Mouse (Mus musculus): ENCODE data around the gene Rhoh. TPM values are rescaled to one million over a fixed set of nuclear protein-coding genes. Genes with fewer than 3 reads are reported as not detected.

Gene Rhoh
- polyA plus RNA-seq (2015; fragmentation: Nextera tagmentation; extraction: Ambion mirVana) = 1.8 and 2.2 TPM in 2 replicates

- H3K4me1 ChIP-seq = 0 out of 2 replicates have a peak, but pooled peaks cover 4% of the 10 kb centered on the region
- ATAC-seq (ENCODE audit: insufficient number of reproducible peaks, low FRiP score, low TSS enrichment, low read depth) = no peak
- no peak within 1 kb of the TSS for H3K9ac ChIP-seq
- H3K4me2 ChIP-seq (replicated peaks) = no peak within 1 kb of the TSS
- 68% methylated on average over 10 of the region's 10 CpGs for WGBS
- H3K4me3 ChIP-seq (replicated peaks) = no peak within 1 kb of the TSS
- no peak within 1 kb of the TSS for H3K27ac ChIP-seq (replicated peaks)
- no peaks in the 10 kb centered on the region for H3K36me3 ChIP-seq
- no peaks in the 10 kb centered on the region for H3K9me3 ChIP-seq (replicated peaks)
- no peaks in the 10 kb centered on the region for H3K27me3 ChIP-seq
Observed at GRCm38 (mm10) chr5:65861154-65861944, at the start of gene Rhoh. TSS of gene Rhoh (plus strand) at chr5:65861213.

- no peak overlapping the region for H3K9ac ChIP-seq
- no peaks in the 10 kb centered on the region for H3K9me3 ChIP-seq (replicated peaks)
- peaks cover 46% of the 10 kb centered on the region for H3K36me3 ChIP-seq
- H3K27ac ChIP-seq (replicated peaks) = no peak overlapping the region
- no peak for ATAC-seq (ENCODE audit: insufficient number of reproducible peaks, low FRiP score, low TSS enrichment, low read depth)
- no peaks in the 10 kb centered on the region for H3K27me3 ChIP-seq
- 72% methylated on average over 5 of the region's 5 CpGs for WGBS
- no peak overlapping the region for H3K4me2 ChIP-seq (replicated peaks)
- H3K4me3 ChIP-seq (replicated peaks) = no peak overlapping the region
- H3K4me1 ChIP-seq = no peaks in the 10 kb centered on the region
Observed at GRCm38 (mm10) chr5:65823601-65824133, 37.3 kb upstream of the Rhoh start.

GRCm38 (mm10) chr5:65826476-65826875, 34.5 kb upstream of the Rhoh start:
- Histone ChIP-seq H3K9me3 (replicated peaks) (no peaks in the 10 kb centered on the region), H3K4me1 (no peaks in the 10 kb centered on the region), H3K9ac (no peak overlapping the region), H3K4me3 (replicated peaks) (no peak overlapping the region), H3K27me3 (no peaks in the 10 kb centered on the region), H3K27ac (replicated peaks) (no peak overlapping the region), H3K36me3 (peaks cover 27% of the 10 kb centered on the region), H3K4me2 (replicated peaks) (no peak overlapping the region)
- WGBS = 94% methylated on average over 4 of the region's 4 CpGs
- ATAC-seq (ENCODE audit: insufficient number of reproducible peaks, low FRiP score, low TSS enrichment, low read depth) = no peak

GRCm38 (mm10) chr5:65827102-65827501, 33.9 kb upstream of the Rhoh start:
- H3K4me3 ChIP-seq (replicated peaks) = no peak overlapping the region
- whole genome bisulfite sequencing = 87% methylated on average over 8 of the region's 8 CpGs
- no peaks in the 10 kb centered on the region for H3K9me3 ChIP-seq (replicated peaks)
- no peaks in the 10 kb centered on the region for H3K27me3 ChIP-seq
- no peak for ATAC-seq (ENCODE audit: insufficient number of reproducible peaks, low FRiP score, low TSS enrichment, low read depth)
- H3K9ac ChIP-seq = no peak overlapping the region
- peaks cover 22% of the 10 kb centered on the region for H3K36me3 ChIP-seq
- no peak overlapping the region for H3K27ac ChIP-seq (replicated peaks)
- H3K4me1 ChIP-seq = no peaks in the 10 kb centered on the region
- H3K4me2 ChIP-seq (replicated peaks) = no peak overlapping the region

GRCm38 (mm10) chr5:65828261-65828660, 32.8 kb upstream of the Rhoh start:
- WGBS = 89% methylated on average over 5 of the region's 5 CpGs
- no peaks in the 10 kb centered on the region for H3K4me1 ChIP-seq
- H3K27ac ChIP-seq (replicated peaks) = no peak overlapping the region
- no peak overlapping the region for H3K4me3 ChIP-seq (replicated peaks)
- H3K9me3 ChIP-seq (replicated peaks) = no peaks in the 10 kb centered on the region
- H3K36me3 ChIP-seq = peaks cover 14% of the 10 kb centered on the region; the same call in 1 of the 2 replicates
- H3K9ac ChIP-seq = no peak overlapping the region
- no peaks in the 10 kb centered on the region for H3K27me3 ChIP-seq
- no peak for ATAC-seq (ENCODE audit: insufficient number of reproducible peaks, low FRiP score, low TSS enrichment, low read depth)
- H3K4me2 ChIP-seq (replicated peaks) = no peak overlapping the region

GRCm38 (mm10) chr5:65829059-65829458, 32.0 kb upstream of the Rhoh start:
- H3K4me3 ChIP-seq (replicated peaks) = no peak overlapping the region
- ATAC-seq (ENCODE audit: insufficient number of reproducible peaks, low FRiP score, low TSS enrichment, low read depth) = no peak
- H3K27me3 ChIP-seq = no peaks in the 10 kb centered on the region
- peaks cover 14% of the 10 kb centered on the region; the same call in 1 of the 2 replicates for H3K36me3 ChIP-seq
- no peak overlapping the region for H3K4me2 ChIP-seq (replicated peaks)
- no peaks in the 10 kb centered on the region for H3K9me3 ChIP-seq (replicated peaks)
- 76% methylated on average over 2 of the region's 2 CpGs for WGBS
- no peak overlapping the region for H3K9ac ChIP-seq
- no peaks in the 10 kb centered on the region for H3K4me1 ChIP-seq
- no peak overlapping the region for H3K27ac ChIP-seq (replicated peaks)

GRCm38 (mm10) chr5:65831917-65832618, 28.9 kb upstream of the Rhoh start:
- Histone ChIP-seq H3K36me3 (peaks cover 3% of the 10 kb centered on the region; the same call in 1 of the 2 replicates), H3K4me3 (replicated peaks) (no peak overlapping the region), H3K27ac (replicated peaks) (no peak overlapping the region), H3K4me1 (no peaks in the 10 kb centered on the region), H3K9me3 (replicated peaks) (no peaks in the 10 kb centered on the region), H3K9ac (no peak overlapping the region), H3K4me2 (replicated peaks) (no peak overlapping the region), H3K27me3 (no peaks in the 10 kb centered on the region)
- ATAC-seq (ENCODE audit: insufficient number of reproducible peaks, low FRiP score, low TSS enrichment, low read depth) = no peak
- 87% methylated on average over 11 of the region's 11 CpGs for WGBS

GRCm38 (mm10) chr5:65833092-65833491, 27.9 kb upstream of the Rhoh start:
- Histone ChIP-seq H3K4me3 (replicated peaks) (no peak overlapping the region), H3K36me3 (no peaks in the 10 kb centered on the region)

GRCm38 (mm10) chr5:65833766-65834498, 27.1 kb upstream of the Rhoh start:
- no peaks in the 10 kb centered on the region for H3K9me3 ChIP-seq (replicated peaks)
- H3K4me3 ChIP-seq (replicated peaks) = no peak overlapping the region
- no peak overlapping the region for H3K27ac ChIP-seq (replicated peaks)
- H3K4me1 ChIP-seq = no peaks in the 10 kb centered on the region
- no peak overlapping the region for H3K9ac ChIP-seq
- H3K36me3 ChIP-seq = no peaks in the 10 kb centered on the region
- no peak overlapping the region for H3K4me2 ChIP-seq (replicated peaks)
- no peaks in the 10 kb centered on the region for H3K27me3 ChIP-seq
- ATAC-seq (ENCODE audit: insufficient number of reproducible peaks, low FRiP score, low TSS enrichment, low read depth) = no peak
- 86% methylated on average over 8 of the region's 8 CpGs for WGBS

More at GRCm38 (mm10) chr5:65833092-65833491, 27.9 kb upstream of the Rhoh start:
- 85% methylated on average over 3 of the region's 3 CpGs for WGBS
- H3K9ac ChIP-seq = no peak overlapping the region
- H3K4me1 ChIP-seq = no peaks in the 10 kb centered on the region
- no peaks in the 10 kb centered on the region for H3K9me3 ChIP-seq (replicated peaks)
- H3K27me3 ChIP-seq = no peaks in the 10 kb centered on the region
- ATAC-seq (ENCODE audit: insufficient number of reproducible peaks, low FRiP score, low TSS enrichment, low read depth) = no peak
- no peak overlapping the region for H3K27ac ChIP-seq (replicated peaks)
- H3K4me2 ChIP-seq (replicated peaks) = no peak overlapping the region

GRCm38 (mm10) chr5:65838053-65838452, 23.0 kb upstream of the Rhoh start:
- Histone ChIP-seq H3K36me3 (no peaks in the 10 kb centered on the region), H3K9ac (no peak overlapping the region), H3K4me3 (replicated peaks) (no peak overlapping the region), H3K4me2 (replicated peaks) (no peak overlapping the region), H3K27ac (replicated peaks) (no peak overlapping the region), H3K9me3 (replicated peaks) (no peaks in the 10 kb centered on the region), H3K27me3 (no peaks in the 10 kb centered on the region), H3K4me1 (no peaks in the 10 kb centered on the region)
- ATAC-seq (ENCODE audit: insufficient number of reproducible peaks, low FRiP score, low TSS enrichment, low read depth) = no peak
- 35% methylated on average over 6 of the region's 6 CpGs for WGBS

- ATAC-seq (ENCODE audit: insufficient number of reproducible peaks, low FRiP score, low TSS enrichment, low read depth) = no peak
- 89% methylated on average over 7 of the region's 7 CpGs for WGBS
- Histone ChIP-seq H3K9me3 (replicated peaks) (no peaks in the 10 kb centered on the region), H3K27me3 (no peaks in the 10 kb centered on the region), H3K4me2 (replicated peaks) (no peak overlapping the region), H3K27ac (replicated peaks) (no peak overlapping the region), H3K36me3 (no peaks in the 10 kb centered on the region), H3K4me1 (no peaks in the 10 kb centered on the region), H3K4me3 (replicated peaks) (no peak overlapping the region), H3K9ac (no peak overlapping the region)
Observed at GRCm38 (mm10) chr5:65842947-65843346, 18.1 kb upstream of the Rhoh start.

All from embryonic facial prominence, embryonic 15.5 days (tissue).